Mouse (Mus musculus) heart, embryonic 11.5 days (tissue): Measurements from ENCODE around the gene Ugp2. TPM values are rescaled to one million over a fixed set of nuclear protein-coding genes. Genes with fewer than 3 reads are reported as not detected.
A peak's percentile ranks its signal among the peaks of the same experiment; 100 is the strongest.
"Not testable (repeated sequence)": the region's sequence is repeated elsewhere in the genome, so short reads cannot be mapped to it uniquely, and the experiment has no call there.

ENCODE experiments used
- ATAC-seq: fragments of 200-750 bp; cut with Nextera tagmentation; replicated peaks from 2 replicates; pipeline ENCODE4 v1.8.0; 2017; ENCODE audit warnings: moderate library complexity; ENCODE audit not compliant: insufficient number of reproducible peaks, low FRiP score, low TSS enrichment
- H3K27ac ChIP-seq: fragments of 300-500 bp; sonication (generic); 2 replicates; pipeline ENCODE4 v1.5.1; 2014; ENCODE audit warnings: mild to moderate bottlenecking, low read depth, low read length
- H3K27me3 ChIP-seq: fragments of 300-500 bp; sonication (generic); 2 replicates; pipeline ENCODE4 v1.6.1; 2014; ENCODE audit warnings: mild to moderate bottlenecking, low read length, mixed read lengths; ENCODE audit not compliant: control insufficient read depth, insufficient read depth
- H3K36me3 ChIP-seq: fragments of 300-500 bp; sonication (generic); 2 replicates; pipeline ENCODE4 v1.6.1; 2014; ENCODE audit warnings: mild to moderate bottlenecking, low read length, moderate library complexity, mixed read lengths; ENCODE audit not compliant: control insufficient read depth, insufficient read depth
- H3K4me1 ChIP-seq: fragments of 300-500 bp; sonication (generic); 2 replicates; pipeline ENCODE4 v1.6.1; 2014; ENCODE audit warnings: low read length; ENCODE audit not compliant: control insufficient read depth, insufficient read depth
- H3K4me2 ChIP-seq: fragments of 300-500 bp; sonication (generic); 2 replicates; pipeline ENCODE4 v1.6.1; 2014; ENCODE audit warnings: mild to moderate bottlenecking, moderate library complexity
- H3K4me3 ChIP-seq: fragments of 300-500 bp; sonication (generic); 2 replicates; pipeline ENCODE4 v1.5.1; 2014; ENCODE audit warnings: low read depth, low read length
- H3K9ac ChIP-seq: fragments of 300-500 bp; sonication (generic); 2 replicates; pipeline ENCODE4 v1.6.1; 2014; ENCODE audit warnings: mild to moderate bottlenecking, low read depth, low read length, moderate library complexity
- H3K9me3 ChIP-seq: fragments of 300-500 bp; sonication (generic); replicated peaks from 2 replicates; pipeline ENCODE4 v1.6.1; 2016; ENCODE audit warnings: low read length; ENCODE audit not compliant: control insufficient read depth
- WGBS: fragments of 180-500 bp; shearing (Covaris S2); extraction: QIAGEN DNeasy Blood & Tissue Kit; methylation state at CpG from one replicate; pipeline ENCODE4 v1.1.7; 2014; ENCODE audit not compliant: insufficient replicate concordance; 5-methylcytosine and 5-hydroxymethylcytosine counted together
- microRNA counts: library from miRNA; unstranded; fragments of <30 nt; microRNA quantifications from one replicate; lab custom pipeline; 2015
- microRNA-seq: library from miRNA; unstranded; fragments of <30 nt; microRNA quantifications from one replicate; pipeline ENCODE4, GENCODE M21; 2016; ENCODE audit warnings: borderline number of aligned reads
- polyA plus RNA-seq: library from polyadenylated mRNA; unstranded; fragments of >200 nt; fragmentation: Nextera tagmentation; extraction: Ambion mirVana; gene quantifications from 2 replicates; pipeline ENCODE4 v1.2.1, GENCODE M21; 2014

Ugp2 gene
- polyA plus RNA-seq, 1 experiment from 2014 or later: 183 TPM

GRCm38 (mm10) chr11:21295486-21295885 lies 75.5 kb downstream of the Ugp2 start:
- WGBS: 88% methylated on average over 5 of the region's 5 CpGs

DNA sequence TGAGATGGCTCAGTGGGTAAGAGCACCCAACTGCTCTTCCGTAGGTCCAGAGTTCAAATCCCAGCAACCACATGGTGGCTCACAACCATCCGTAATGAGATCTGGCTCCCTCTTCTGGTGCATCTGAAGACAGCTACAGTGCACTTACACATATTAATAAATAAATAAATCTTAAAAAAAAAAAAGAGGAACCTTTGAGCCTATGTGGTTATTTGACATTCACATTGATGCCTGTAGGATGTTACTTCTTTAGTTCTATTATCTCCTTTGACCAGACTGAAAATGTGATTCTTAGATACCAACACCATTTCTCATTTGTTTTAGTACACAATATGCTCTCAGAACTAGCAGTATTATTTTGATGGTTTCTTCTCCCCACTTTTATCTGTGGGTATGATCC lies 82.8 kb downstream of the Ugp2 start:
- not testable (repeated sequence) for H3K36me3 ChIP-seq, H3K4me2 ChIP-seq, H3K4me3 ChIP-seq, ATAC-seq, H3K27me3 ChIP-seq, H3K9me3 ChIP-seq, H3K27ac ChIP-seq, H3K4me1 ChIP-seq, H3K9ac ChIP-seq
- 96% methylated on average over 2 of the region's 2 CpGs for WGBS

More at GRCm38 (mm10) chr11:21295486-21295885, 75.5 kb downstream of the Ugp2 start:
- ATAC-seq: no peak
- Histone ChIP-seq H3K4me1 (no peaks in the 10 kb centered on the region), H3K9me3 (no peaks in the 10 kb centered on the region), H3K9ac (no peak overlapping the region), H3K4me2 (no peak overlapping the region), H3K27me3 (no peaks in the 10 kb centered on the region), H3K4me3 (no peak overlapping the region), H3K36me3 (peaks cover 8% of the 10 kb centered on the region; the same call in 1 of the 2 replicates), H3K27ac (no peak overlapping the region)

GRCm38 (mm10) chr11:21286391-21286790 lies 84.6 kb downstream of the Ugp2 start:
- Histone ChIP-seq H3K4me1 (no peaks in the 10 kb centered on the region), H3K9me3 (no peaks in the 10 kb centered on the region), H3K4me2 (no peak overlapping the region), H3K27ac (no peak overlapping the region), H3K27me3 (no peaks in the 10 kb centered on the region), H3K4me3 (no peak overlapping the region), H3K9ac (no peak overlapping the region), H3K36me3 (no peaks in the 10 kb centered on the region)
- no peak for ATAC-seq
- WGBS: 76% methylated on average over 3 of the region's 3 CpGs

- ATAC-seq: no peak
- Histone ChIP-seq H3K27me3 (no peaks in the 10 kb centered on the region), H3K4me1 (no peaks in the 10 kb centered on the region), H3K36me3 (no peaks in the 10 kb centered on the region), H3K9ac (no peak overlapping the region), H3K4me3 (no peak overlapping the region), H3K9me3 (no peaks in the 10 kb centered on the region), H3K27ac (no peak overlapping the region), H3K4me2 (no peak overlapping the region)
- WGBS: 85% methylated on average over 2 of the region's 2 CpGs
Observed at GRCm38 (mm10) chr11:21276151-21276550, 94.8 kb downstream of the Ugp2 start.

MicroRNAs within 50 kb of the gene (microRNA counts, 519-probe panel; counts per million panel counts)
- microRNA mmu-miR-1933-3p (lab: Ali Mortazavi, UCI) (32.2 counts per million), microRNA mmu-miR-1933-5p (lab: Ali Mortazavi, UCI) (32.2 counts per million)

Small RNA genes within 50 kb of the gene (microRNA-seq; reads per million reads assigned to microRNA genes)
- gene Mir1933: 4.9 reads per million, percentile 39 among the genes with 10 or more reads in this experiment

Other genes starting within 250 kb of the Ugp2 start
- 10.4 and 12.6 TPM in 2 replicates for gene Vps54, start 131.9 kb downstream of the Ugp2 start, polyA plus RNA-seq
- 6.5 and 7.8 TPM in 2 replicates for gene Wdpcp, start 201.0 kb upstream of the Ugp2 start, polyA plus RNA-seq
- gene Mdh1, start 201.2 kb upstream of the Ugp2 start, polyA plus RNA-seq: 1,365 and 1,434 TPM in 2 replicates